Mouse (Mus musculus): ENCODE measurements around the gene Mgat5. TPM values are rescaled to one million over a fixed set of nuclear protein-coding genes. Genes with fewer than 3 reads are reported as not detected.

The Mgat5 gene
- polyA plus RNA-seq, 1 experiment: 2.2 TPM

- no peaks in the 10 kb centered on the region for H3K36me3 ChIP-seq (ENCODE audit: control insufficient read depth, insufficient read depth)
- no peak overlapping the region for H3ac ChIP-seq (ENCODE audit: control insufficient read depth, insufficient read length)
These were observed 230.0 kb downstream of the Mgat5 start for GRCm38 (mm10) chr1:127434829-127435228.

GRCm38 (mm10) chr1:127437091-127437490, 232.3 kb downstream of the Mgat5 start:
- no peak for TF ChIP-seq MYOG (IDR thresholded peaks at IDR 0.05; ENCODE audit: control insufficient read depth in 1 of 3, insufficient read depth in 1 of 3, insufficient read length in 2 of 3, low read depth in 2 of 3)
- TF ChIP-seq POLR2A (IDR thresholded peaks at IDR 0.05; ENCODE audit: insufficient read length, low read depth): no peak
- no peak for TF ChIP-seq SRF (IDR thresholded peaks at IDR 0.05; ENCODE audit: control insufficient read depth, insufficient read length, low read depth)
- TF ChIP-seq REST (IDR thresholded peaks at IDR 0.05; ENCODE audit: insufficient read depth, insufficient read length): no peak
- no peak for TF ChIP-seq TCF12 (IDR thresholded peaks at IDR 0.05; ENCODE audit: insufficient read depth, poor library complexity, severe bottlenecking)
- TF ChIP-seq MYOD1 (IDR thresholded peaks at IDR 0.05; ENCODE audit: control insufficient read depth in 1 of 3, insufficient read length in 2 of 3, low read depth in 2 of 3): no peak
- Histone ChIP-seq H3K27me3 (ENCODE audit: control insufficient read depth, insufficient read depth, insufficient read length) (no peaks in the 10 kb centered on the region), H3K4me2 (ENCODE audit: low read depth) (no peak overlapping the region), H3K36me3 (ENCODE audit: control insufficient read depth, insufficient read depth) (no peaks in the 10 kb centered on the region), H3K4me3 (no peak overlapping the region), H3ac (ENCODE audit: control insufficient read depth, insufficient read length) (no peak overlapping the region), H3K79me2 (ENCODE audit: control insufficient read depth, insufficient read depth) (no peaks in the 10 kb centered on the region)

More at GRCm38 (mm10) chr1:127434829-127435228, 230.0 kb downstream of the Mgat5 start:
- H3K4me3 ChIP-seq: no peak overlapping the region
- H3K27me3 ChIP-seq (ENCODE audit: control insufficient read depth, insufficient read depth, insufficient read length): no peaks in the 10 kb centered on the region
- H3K79me2 ChIP-seq (ENCODE audit: control insufficient read depth, insufficient read depth): no peaks in the 10 kb centered on the region
- no peak overlapping the region for H3K4me2 ChIP-seq (ENCODE audit: low read depth)
- no peak for TF ChIP-seq POLR2A (IDR thresholded peaks at IDR 0.05; ENCODE audit: insufficient read length, low read depth)
- TF ChIP-seq MYOD1 (IDR thresholded peaks at IDR 0.05; ENCODE audit: control insufficient read depth in 1 of 3, insufficient read length in 2 of 3, low read depth in 2 of 3): no peak
- no peak for TF ChIP-seq USF1 (IDR thresholded peaks at IDR 0.05; ENCODE audit: low read depth)
- TF ChIP-seq REST (IDR thresholded peaks at IDR 0.05; ENCODE audit: insufficient read depth, insufficient read length): no peak
- TF ChIP-seq MYOG (IDR thresholded peaks at IDR 0.05; ENCODE audit: control insufficient read depth in 1 of 3, insufficient read depth in 1 of 3, insufficient read length in 2 of 3, low read depth in 2 of 3): no peak
- TF ChIP-seq E2F4 (IDR thresholded peaks at IDR 0.05; ENCODE audit: insufficient read depth): no peak
- TF ChIP-seq MAX (IDR thresholded peaks at IDR 0.05; ENCODE audit: low read depth): no peak
- TF ChIP-seq TCF12 (IDR thresholded peaks at IDR 0.05; ENCODE audit: insufficient read depth, poor library complexity, severe bottlenecking): no peak
- no peak for TF ChIP-seq POLR2AphosphoS2 (IDR thresholded peaks at IDR 0.05; ENCODE audit: insufficient read length, low read depth)
- no peak for TF ChIP-seq TCF3 (IDR thresholded peaks at IDR 0.05; ENCODE audit: insufficient read length, low read depth)
- no peak for TF ChIP-seq SRF (IDR thresholded peaks at IDR 0.05; ENCODE audit: control insufficient read depth, insufficient read length, low read depth)
- TF ChIP-seq CEBPB (IDR thresholded peaks at IDR 0.05; ENCODE audit: insufficient read depth, poor library complexity, severe bottlenecking): no peak

GRCm38 (mm10) chr1:127439452-127439891, 234.7 kb downstream of the Mgat5 start:
- H3ac ChIP-seq (ENCODE audit: control insufficient read depth, insufficient read length): no peak overlapping the region
- H3K79me2 ChIP-seq (ENCODE audit: control insufficient read depth, insufficient read depth): no peaks in the 10 kb centered on the region
- no peaks in the 10 kb centered on the region for H3K36me3 ChIP-seq (ENCODE audit: control insufficient read depth, insufficient read depth)
- H3K27me3 ChIP-seq (ENCODE audit: control insufficient read depth, insufficient read depth, insufficient read length): no peaks in the 10 kb centered on the region
- no peak overlapping the region for H3K4me3 ChIP-seq
- TF ChIP-seq E2F4 (IDR thresholded peaks at IDR 0.05; ENCODE audit: insufficient read depth) (no peak), POLR2AphosphoS2 (IDR thresholded peaks at IDR 0.05; ENCODE audit: insufficient read length, low read depth) (no peak), TCF12 (IDR thresholded peaks at IDR 0.05; ENCODE audit: insufficient read depth, poor library complexity, severe bottlenecking) (no peak)
- no peak overlapping the region for H3K4me2 ChIP-seq (ENCODE audit: low read depth)

GRCm38 (mm10) chr1:127441007-127441406, 236.2 kb downstream of the Mgat5 start:
- Histone ChIP-seq H3K79me2 (ENCODE audit: control insufficient read depth, insufficient read depth) (no peaks in the 10 kb centered on the region), H3ac (ENCODE audit: control insufficient read depth, insufficient read length) (no peak overlapping the region), H3K4me2 (ENCODE audit: low read depth) (no peak overlapping the region), H3K36me3 (ENCODE audit: control insufficient read depth, insufficient read depth) (no peaks in the 10 kb centered on the region), H3K4me3 (no peak overlapping the region), H3K27me3 (ENCODE audit: control insufficient read depth, insufficient read depth, insufficient read length) (no peaks in the 10 kb centered on the region)
- TF ChIP-seq MYOG (IDR thresholded peaks at IDR 0.05; ENCODE audit: control insufficient read depth in 1 of 3, insufficient read depth in 1 of 3, insufficient read length in 2 of 3, low read depth in 2 of 3): no peak

- TF ChIP-seq USF1 (IDR thresholded peaks at IDR 0.05; ENCODE audit: low read depth) (no peak), CEBPB (IDR thresholded peaks at IDR 0.05; ENCODE audit: insufficient read depth, poor library complexity, severe bottlenecking) (no peak), POLR2AphosphoS2 (IDR thresholded peaks at IDR 0.05; ENCODE audit: insufficient read length, low read depth) (no peak), MYOD1 (IDR thresholded peaks at IDR 0.05; ENCODE audit: control insufficient read depth in 1 of 3, insufficient read length in 2 of 3, low read depth in 2 of 3) (no peak), POLR2A (IDR thresholded peaks at IDR 0.05; ENCODE audit: insufficient read length, low read depth) (no peak), REST (IDR thresholded peaks at IDR 0.05; ENCODE audit: insufficient read depth, insufficient read length) (no peak), MYOG (IDR thresholded peaks at IDR 0.05; ENCODE audit: control insufficient read depth in 1 of 3, insufficient read depth in 1 of 3, insufficient read length in 2 of 3, low read depth in 2 of 3) (no peak), E2F4 (IDR thresholded peaks at IDR 0.05; ENCODE audit: insufficient read depth) (no peak), TCF12 (IDR thresholded peaks at IDR 0.05; ENCODE audit: insufficient read depth, poor library complexity, severe bottlenecking) (no peak), TCF3 (IDR thresholded peaks at IDR 0.05; ENCODE audit: insufficient read length, low read depth) (no peak)
- H3K36me3 ChIP-seq (ENCODE audit: control insufficient read depth, insufficient read depth): no peaks in the 10 kb centered on the region
- no peak overlapping the region for H3K4me2 ChIP-seq (ENCODE audit: low read depth)
- no peaks in the 10 kb centered on the region for H3K27me3 ChIP-seq (ENCODE audit: control insufficient read depth, insufficient read depth, insufficient read length)
- no peak overlapping the region for H3ac ChIP-seq (ENCODE audit: control insufficient read depth, insufficient read length)
- no peak overlapping the region for H3K4me3 ChIP-seq
- H3K79me2 ChIP-seq (ENCODE audit: control insufficient read depth, insufficient read depth): no peaks in the 10 kb centered on the region
These were observed 236.9 kb downstream of the Mgat5 start for GRCm38 (mm10) chr1:127441736-127442135.
